Mouse (Mus musculus) sigmoid colon, adult 10 weeks (tissue): Measurements from ENCODE around the gene Eftud2. TPM values are rescaled to one million over a fixed set of nuclear protein-coding genes. Genes with fewer than 3 reads are reported as not detected.

ENCODE experiments used
- polyA plus RNA-seq: library from polyadenylated mRNA; stranded (reverse); fragments of 350-450 nt; fragmentation: Illumina TruSeq; extraction: RNeasy Lipid Tissue Mini Kit (QIAGEN cat#74804); gene quantifications from one replicate; pipeline ENCODE4 v1.2.3, GENCODE M21; 2014; ENCODE audit warnings: low read depth, low replicate concordance

Eftud2 gene
- polyA plus RNA-seq: 29.3 TPM

GRCm38 (mm10) chr11:102880585-102881313 is at the start of gene Eftud2, which contains the start of gene Ccdc103:
Eftud2 (minus strand) TSS chr11:102880985.
Ccdc103 (plus strand) TSS chr11:102881204.

GRCm38 (mm10) chr11:102924557-102925350 is 44.0 kb upstream of the Eftud2 start, which contains the start of gene Kif18b:
Kif18b (minus strand) TSS chr11:102925124.

GRCm38 (mm10) chr11:102900763-102901162 is 20.0 kb upstream of the Eftud2 start, which contains the start of gene Gfap:
Gfap (minus strand) TSS chr11:102900912.

GRCm38 (mm10) chr11:102884616-102885219 is 3.9 kb upstream of the Eftud2 start, which contains the start of gene Fam187a:
Fam187a (plus strand) TSS chr11:102885169.

GRCm38 (mm10) chr11:102835549-102835948 is 45.2 kb downstream of the Eftud2 start, which contains the start of gene Higd1b:
Higd1b (plus strand) TSS chr11:102835849.

GRCm38 (mm10) chr11:102819021-102819782 is 61.6 kb downstream of the Eftud2 start, which contains the start of gene Gjc1:
Gjc1 (minus strand) TSS chr11:102819700.

Other genes starting within 250 kb of the Eftud2 start
- not detected for gene Meioc, start 217.3 kb downstream of the Eftud2 start, polyA plus RNA-seq
- gene Ccdc43, start 183.2 kb downstream of the Eftud2 start, polyA plus RNA-seq: 44.8 TPM
- 1.1 TPM for gene Adam11, start 119.5 kb downstream of the Eftud2 start, polyA plus RNA-seq
- gene Gjc1, start 61.3 kb downstream of the Eftud2 start, polyA plus RNA-seq: 10.1 TPM
- gene Higd1b, start 45.1 kb downstream of the Eftud2 start, polyA plus RNA-seq: not detected
- not detected for gene Ccdc103, start 219 bp upstream of the Eftud2 start, polyA plus RNA-seq
- gene Fam187a, start 4.2 kb upstream of the Eftud2 start, polyA plus RNA-seq: not detected
- 0.73 TPM for gene Gfap, start 19.9 kb upstream of the Eftud2 start, polyA plus RNA-seq
- 0.41 TPM for gene Kif18b, start 44.1 kb upstream of the Eftud2 start, polyA plus RNA-seq
- gene C1ql1, start 65.7 kb upstream of the Eftud2 start, polyA plus RNA-seq: not detected
- gene Nmt1, start 147.2 kb upstream of the Eftud2 start, polyA plus RNA-seq: 9.1 TPM
- 5.0 TPM for gene Dcakd, start 147.3 kb upstream of the Eftud2 start, polyA plus RNA-seq
- gene Plcd3, start 220.7 kb upstream of the Eftud2 start, polyA plus RNA-seq: not detected
- gene Acbd4, start 220.7 kb upstream of the Eftud2 start, polyA plus RNA-seq: 2.9 TPM
- 38.3 TPM for gene Hexim1, start 235.2 kb upstream of the Eftud2 start, polyA plus RNA-seq